Mouse (Mus musculus) intestine, embryonic 15.5 days (tissue): ENCODE data around the gene Svop. TPM values are rescaled to one million over a fixed set of nuclear protein-coding genes. Genes with fewer than 3 reads are reported as not detected.

Source experiments
- ATAC-seq: fragments of 200-750 bp; cut with Nextera tagmentation; 2 replicates; pipeline ENCODE4 v1.8.0; 2017; ENCODE audit warnings: moderate TSS enrichment, moderate library complexity
- H3K27ac ChIP-seq: fragments of 300-500 bp; sonication (generic); 2 replicates; pipeline ENCODE4 v1.5.1; 2015; ENCODE audit warnings: mild to moderate bottlenecking, inconsistent platforms
- H3K27me3 ChIP-seq: fragments of 300-500 bp; sonication (generic); replicated peaks from 2 replicates; pipeline ENCODE4 v1.6.1; 2015; ENCODE audit warnings: inconsistent platforms
- H3K36me3 ChIP-seq: fragments of 300-500 bp; sonication (generic); 2 replicates; pipeline ENCODE4 v1.6.1; 2015; ENCODE audit warnings: inconsistent platforms
- H3K4me1 ChIP-seq: fragments of 300-500 bp; sonication (generic); replicated peaks from 2 replicates; pipeline ENCODE4 v1.6.1; 2015; ENCODE audit warnings: inconsistent platforms
- H3K4me2 ChIP-seq: fragments of 300-500 bp; sonication (generic); replicated peaks from 2 replicates; pipeline ENCODE4 v1.6.1; 2015; ENCODE audit warnings: mild to moderate bottlenecking, inconsistent platforms
- H3K4me3 ChIP-seq: fragments of 300-500 bp; sonication (generic); replicated peaks from 2 replicates; pipeline ENCODE4 v1.5.1; 2015; ENCODE audit warnings: inconsistent platforms
- H3K9ac ChIP-seq: fragments of 300-500 bp; sonication (generic); 2 replicates; pipeline ENCODE4 v1.6.1; 2015; ENCODE audit warnings: inconsistent platforms
- H3K9me3 ChIP-seq: fragments of 300-500 bp; sonication (generic); 2 replicates; pipeline ENCODE4 v1.6.1; 2016; ENCODE audit warnings: inconsistent platforms
- WGBS: fragments of 180-500 bp; shearing (Covaris S2); methylation state at CpG from one replicate; pipeline ENCODE4 v1.1.7; 2015; 5-methylcytosine and 5-hydroxymethylcytosine counted together
- polyA plus RNA-seq: library from polyadenylated mRNA; unstranded; fragments of >200 nt; fragmentation: Nextera tagmentation; extraction: Ambion mirVana; gene quantifications from 2 replicates; pipeline ENCODE4 v1.2.1, GENCODE M21; 2015

Gene Svop
- polyA plus RNA-seq, 1 experiment from 2014 or later, result 2.5 TPM

GRCm38 (mm10) chr5:114040508-114040907, 50.9 kb downstream of the Svop start:
- 31% methylated on average over 7 of the region's 8 CpGs for WGBS
- Histone ChIP-seq H3K4me2 (peak overlapping the region; percentile 39; the same call in 1 of the 2 replicates), H3K4me1 (peaks cover 10% of the 10 kb centered on the region; the same call in 1 of the 2 replicates), H3K9me3 (no peaks in the 10 kb centered on the region), H3K4me3 (no peak overlapping the region), H3K27me3 (no peaks in the 10 kb centered on the region), H3K9ac (no peak overlapping the region), H3K36me3 (no peaks in the 10 kb centered on the region), H3K27ac (no peak overlapping the region)
- peak; percentile 44 for ATAC-seq

GRCm38 (mm10) chr5:114035111-114035510, 56.3 kb downstream of the Svop start:
- Histone ChIP-seq H3K9ac (no peak overlapping the region), H3K27ac (no peak overlapping the region), H3K4me1 (0 out of 2 replicates have a peak, but pooled peaks cover 5% of the 10 kb centered on the region), H3K4me3 (no peak overlapping the region), H3K4me2 (no peak overlapping the region), H3K36me3 (no peaks in the 10 kb centered on the region), H3K9me3 (no peaks in the 10 kb centered on the region), H3K27me3 (no peaks in the 10 kb centered on the region)
- ATAC-seq, result no peak
- WGBS, result 67% methylated on average over 10 of the region's 10 CpGs

GRCm38 (mm10) chr5:114034393-114034792, 57.0 kb downstream of the Svop start:
- 73% methylated on average over 7 of the region's 7 CpGs for whole genome bisulfite sequencing
- H3K9me3 ChIP-seq, result no peaks in the 10 kb centered on the region

GRCm38 (mm10) chr5:114032161-114032763, 59.1 kb downstream of the Svop start:
- no peak overlapping the region for H3K4me2 ChIP-seq
- no peaks in the 10 kb centered on the region for H3K27me3 ChIP-seq
- no peak for ATAC-seq
- 78% methylated on average over 3 of the region's 3 CpGs for WGBS
- H3K9ac ChIP-seq, result no peak overlapping the region
- H3K36me3 ChIP-seq, result no peaks in the 10 kb centered on the region
- no peak overlapping the region for H3K4me3 ChIP-seq
- H3K4me1 ChIP-seq, result 0 out of 2 replicates have a peak, but pooled peaks cover 5% of the 10 kb centered on the region
- H3K9me3 ChIP-seq, result no peaks in the 10 kb centered on the region
- H3K27ac ChIP-seq, result no peak overlapping the region

More at GRCm38 (mm10) chr5:114034393-114034792, 57.0 kb downstream of the Svop start:
- ATAC-seq, result no peak
- no peaks in the 10 kb centered on the region for H3K36me3 ChIP-seq
- H3K4me1 ChIP-seq, result 0 out of 2 replicates have a peak, but pooled peaks cover 5% of the 10 kb centered on the region
- H3K27ac ChIP-seq, result no peak overlapping the region
- no peaks in the 10 kb centered on the region for H3K27me3 ChIP-seq
- H3K9ac ChIP-seq, result no peak overlapping the region
- H3K4me3 ChIP-seq, result no peak overlapping the region
- H3K4me2 ChIP-seq, result no peak overlapping the region

GRCm38 (mm10) chr5:114030652-114031051, 60.7 kb downstream of the Svop start:
- 0 out of 2 replicates have a peak, but pooled peaks cover 3% of the 10 kb centered on the region for H3K4me1 ChIP-seq
- no peak for ATAC-seq
- 89% methylated on average over 12 of the region's 12 CpGs for WGBS

DNA sequence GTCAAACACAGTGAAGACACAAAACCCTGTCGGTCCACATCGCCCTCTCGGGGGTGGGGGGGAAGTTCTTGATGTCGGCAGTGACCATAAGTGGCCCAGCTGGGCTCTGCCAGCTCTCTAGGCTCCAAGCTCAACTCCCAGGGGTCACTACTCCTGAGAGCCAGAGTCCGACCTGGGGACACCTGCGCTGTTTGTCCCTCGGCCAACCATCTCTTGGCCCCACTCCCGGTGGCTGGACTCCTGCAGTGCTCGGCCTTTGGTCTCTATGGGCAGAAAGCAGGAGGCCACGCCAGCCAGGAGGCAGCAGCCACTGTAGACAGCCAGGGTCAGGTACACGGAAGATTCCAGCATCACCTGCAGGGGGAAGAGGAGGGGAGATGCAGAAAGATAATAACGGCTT, 63.3 kb downstream of the Svop start:
- Histone ChIP-seq H3K9ac (no peak overlapping the region), H3K27ac (no peak overlapping the region), H3K9me3 (no peaks in the 10 kb centered on the region), H3K4me3 (no peak overlapping the region), H3K4me1 (0 out of 2 replicates have a peak, but pooled peaks cover 5% of the 10 kb centered on the region), H3K27me3 (no peaks in the 10 kb centered on the region), H3K36me3 (no peaks in the 10 kb centered on the region), H3K4me2 (no peak overlapping the region)
- 77% methylated on average over 12 of the region's 12 CpGs for WGBS
- no peak for ATAC-seq

More at GRCm38 (mm10) chr5:114030652-114031051, 60.7 kb downstream of the Svop start:
- H3K4me3 ChIP-seq, result no peak overlapping the region
- no peak overlapping the region for H3K9ac ChIP-seq
- no peaks in the 10 kb centered on the region for H3K27me3 ChIP-seq
- H3K4me2 ChIP-seq, result no peak overlapping the region
- H3K9me3 ChIP-seq, result no peaks in the 10 kb centered on the region
- H3K36me3 ChIP-seq, result no peaks in the 10 kb centered on the region
- no peak overlapping the region for H3K27ac ChIP-seq

- no peak for ATAC-seq
- H3K27me3 ChIP-seq, result no peaks in the 10 kb centered on the region
- H3K4me1 ChIP-seq, result 0 out of 2 replicates have a peak, but pooled peaks cover 5% of the 10 kb centered on the region
- H3K4me3 ChIP-seq, result no peak overlapping the region
- WGBS, result 86% methylated on average over 12 of the region's 12 CpGs
- no peak overlapping the region for H3K9ac ChIP-seq
- no peaks in the 10 kb centered on the region for H3K36me3 ChIP-seq
- H3K27ac ChIP-seq, result no peak overlapping the region
- H3K9me3 ChIP-seq, result no peaks in the 10 kb centered on the region
- no peak overlapping the region for H3K4me2 ChIP-seq
Measured at GRCm38 (mm10) chr5:114027217-114027944, 64.0 kb downstream of the Svop start.

DNA sequence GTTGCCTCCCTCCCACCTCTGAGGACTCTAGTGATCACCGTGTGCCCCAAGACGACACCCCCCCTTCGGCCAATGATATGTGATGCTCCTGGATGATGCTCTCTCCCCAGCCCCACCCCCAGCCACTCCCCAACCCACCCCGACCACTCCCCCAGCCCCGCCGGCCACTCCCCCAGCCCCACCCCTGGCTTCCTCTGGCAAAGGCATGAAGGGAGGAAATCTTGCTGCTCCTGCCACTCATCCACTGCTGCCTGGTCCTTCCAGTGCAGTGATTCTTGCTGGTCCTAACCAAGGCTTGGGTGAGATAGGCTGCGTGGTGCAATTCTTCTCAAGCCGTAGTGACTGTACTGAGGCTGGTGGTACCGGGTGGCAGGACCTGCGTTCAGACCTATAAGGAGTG, 66.5 kb downstream of the Svop start:
- 0 out of 2 replicates have a peak, but pooled peaks cover 2% of the 10 kb centered on the region for H3K4me1 ChIP-seq
- 14% methylated on average over 10 of the region's 10 CpGs for WGBS
- H3K27me3 ChIP-seq, result no peaks in the 10 kb centered on the region
- H3K27ac ChIP-seq, result no peak overlapping the region
- H3K36me3 ChIP-seq, result no peaks in the 10 kb centered on the region
- no peak overlapping the region for H3K9ac ChIP-seq
- ATAC-seq, result peak; percentile 57
- no peak overlapping the region for H3K4me2 ChIP-seq
- no peak overlapping the region for H3K4me3 ChIP-seq
- H3K9me3 ChIP-seq, result no peaks in the 10 kb centered on the region

- WGBS, result 52% methylated on average over 6 of the region's 6 CpGs
- Histone ChIP-seq H3K4me3 (no peak overlapping the region), H3K36me3 (no peaks in the 10 kb centered on the region), H3K27ac (no peak overlapping the region), H3K27me3 (no peaks in the 10 kb centered on the region), H3K4me2 (no peak overlapping the region), H3K9ac (no peak overlapping the region), H3K9me3 (no peaks in the 10 kb centered on the region), H3K4me1 (0 out of 2 replicates have a peak, but pooled peaks cover 2% of the 10 kb centered on the region)
- no peak for ATAC-seq
Measured at GRCm38 (mm10) chr5:114024390-114024789, 67.0 kb downstream of the Svop start.

DNA sequence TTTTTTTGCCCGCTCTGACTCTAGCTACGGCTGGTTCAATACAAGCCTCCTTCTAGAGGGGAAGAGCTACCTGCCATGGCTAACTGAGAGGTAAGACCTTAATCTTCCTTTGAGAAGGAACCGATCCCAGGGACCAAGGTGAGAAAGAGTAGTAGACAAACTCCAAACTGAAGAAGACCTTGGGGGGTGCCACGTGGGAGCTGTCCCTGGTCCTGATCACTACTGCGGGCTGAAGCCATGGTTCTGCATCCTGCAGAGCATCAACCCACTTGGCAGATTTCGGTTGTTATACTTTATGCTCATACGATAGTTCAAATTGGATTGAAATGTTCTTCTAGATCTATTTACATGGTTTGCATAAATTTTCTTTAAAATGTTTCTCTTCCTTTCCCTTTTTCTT, 76.2 kb downstream of the Svop start:
- no peaks in the 10 kb centered on the region for H3K4me1 ChIP-seq
- H3K4me2 ChIP-seq, result no peak overlapping the region
- no peaks in the 10 kb centered on the region for H3K36me3 ChIP-seq
- H3K27ac ChIP-seq, result no peak overlapping the region
- no peaks in the 10 kb centered on the region for H3K27me3 ChIP-seq
- 66% methylated on average over 7 of the region's 7 CpGs for WGBS
- no peak overlapping the region for H3K9ac ChIP-seq
- no peak for ATAC-seq
- H3K9me3 ChIP-seq, result no peaks in the 10 kb centered on the region
- H3K4me3 ChIP-seq, result no peak overlapping the region

DNA sequence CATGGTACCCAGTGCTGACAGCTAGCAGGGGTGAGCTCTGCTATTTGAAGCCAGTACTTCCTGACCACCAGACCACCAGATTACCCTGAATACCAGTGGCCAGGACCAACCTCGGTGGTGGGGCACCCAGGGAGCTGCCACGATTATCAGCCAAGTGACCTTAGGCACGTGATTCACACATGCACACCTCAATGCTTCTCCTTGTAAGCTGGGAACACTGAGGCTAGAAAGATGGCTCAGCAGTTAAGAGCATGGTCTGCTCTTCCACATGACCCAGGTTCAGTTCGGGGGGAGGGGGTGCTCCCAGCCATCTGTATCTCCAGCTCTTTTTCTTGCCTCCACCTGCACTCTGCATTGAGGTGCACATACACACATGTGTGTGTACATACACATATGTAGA, 82.3 kb downstream of the Svop start:
- Histone ChIP-seq H3K4me2 (no peak overlapping the region), H3K4me3 (no peak overlapping the region), H3K9me3 (no peaks in the 10 kb centered on the region), H3K36me3 (no peaks in the 10 kb centered on the region), H3K27ac (no peak overlapping the region), H3K9ac (no peak overlapping the region), H3K4me1 (0 out of 2 replicates have a peak, but pooled peaks cover 2% of the 10 kb centered on the region), H3K27me3 (no peaks in the 10 kb centered on the region)
- no peak for ATAC-seq
- WGBS, result 64% methylated on average over 4 of the region's 4 CpGs

DNA sequence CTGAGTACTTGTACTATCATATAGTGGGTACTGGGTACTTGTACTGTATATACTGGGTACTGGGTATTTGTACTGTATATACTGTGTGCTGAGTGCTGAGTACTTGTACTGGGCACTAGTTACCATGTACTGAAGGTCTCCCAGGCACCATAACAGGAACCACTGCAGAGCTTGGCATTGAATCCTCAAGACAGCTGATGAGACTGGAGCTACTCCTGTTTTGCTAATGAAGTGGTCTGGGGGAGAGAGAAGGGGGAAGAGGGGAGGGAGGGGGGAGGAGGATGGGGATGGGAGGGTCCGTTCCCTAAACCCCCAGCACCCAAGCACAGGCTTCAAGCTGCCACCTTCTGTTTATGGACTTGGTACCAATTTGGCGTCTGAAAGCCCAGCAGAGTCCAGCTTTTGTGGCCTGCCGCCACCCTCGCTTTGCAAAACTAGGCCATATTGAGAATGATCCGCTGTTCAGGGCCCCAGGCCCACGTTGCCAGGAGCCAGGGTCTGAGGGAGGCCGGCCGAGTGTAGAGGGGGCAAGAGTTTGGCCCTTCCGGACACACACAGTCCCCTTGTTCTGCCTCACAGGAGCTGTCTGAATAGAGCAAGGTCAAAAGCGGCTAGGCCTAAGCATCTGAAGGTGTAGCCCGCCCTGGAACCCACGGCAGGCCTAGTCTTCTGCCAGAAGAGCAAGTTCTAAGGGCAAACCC, 83.5 kb downstream of the Svop start:
- Histone ChIP-seq H3K36me3 (no peaks in the 10 kb centered on the region), H3K9ac (no peak overlapping the region), H3K4me1 (0 out of 2 replicates have a peak, but pooled peaks cover 7% of the 10 kb centered on the region), H3K9me3 (no peaks in the 10 kb centered on the region), H3K27ac (no peak overlapping the region), H3K4me3 (no peak overlapping the region), H3K27me3 (no peaks in the 10 kb centered on the region), H3K4me2 (no peak overlapping the region)
- WGBS, result 80% methylated on average over 12 of the region's 12 CpGs
- no peak for ATAC-seq
